Mouse (Mus musculus): ENCODE measurements around the gene Ccdc148.

Gene Ccdc148

DNA sequence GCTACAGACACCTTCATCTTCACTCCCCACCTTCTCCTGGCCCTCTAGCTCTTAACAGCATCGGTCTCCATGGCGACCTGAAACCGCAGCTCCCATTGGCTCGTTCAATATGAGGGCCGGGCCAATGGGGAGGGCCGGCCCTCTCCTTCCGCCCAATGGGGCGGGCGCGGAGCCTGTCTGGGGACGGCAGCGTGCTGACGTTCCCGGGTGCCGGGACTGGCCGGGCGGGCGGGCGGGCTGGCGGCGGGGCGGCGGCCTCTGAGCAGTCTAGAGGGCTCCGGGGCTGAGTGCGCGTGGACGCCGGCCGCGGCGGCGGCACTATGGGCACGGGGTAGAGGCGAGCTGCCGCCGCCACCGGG is at the start of gene Ccdc148, which contains the start of gene Pkp4:
TSS of gene Ccdc148 (minus strand) at position 79 of the 359 bp plus-strand sequence.
TSS of gene Pkp4 (plus strand) at position 246 of the 359 bp plus-strand sequence.
- peak; percentile 83 for DNase-seq (ENCODE audit: extremely low spot score, low read depth, low spot score)

DNA sequence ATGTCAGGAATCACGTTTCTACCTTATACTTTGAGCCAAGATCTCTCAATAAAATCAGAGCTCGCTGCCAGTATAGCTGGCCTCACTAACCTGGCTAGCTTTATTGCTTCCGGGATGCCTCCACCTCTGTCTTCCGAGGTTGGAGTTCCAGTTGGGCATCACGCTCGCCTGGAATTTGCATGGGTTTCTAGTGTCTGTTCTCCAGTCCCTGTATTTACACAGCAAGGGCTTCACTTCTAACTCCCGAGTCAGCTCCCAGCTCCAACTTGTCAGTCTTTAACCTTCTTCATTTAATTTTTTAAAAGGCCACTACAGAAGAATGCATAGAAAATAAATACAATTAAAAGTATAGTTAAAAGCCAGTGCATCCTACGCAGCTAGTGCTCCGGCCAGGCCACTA is 47.8 kb upstream of the Ccdc148 start:
- DNase-seq (ENCODE audit: extremely low spot score, low read depth, low spot score), result no peak

DNA sequence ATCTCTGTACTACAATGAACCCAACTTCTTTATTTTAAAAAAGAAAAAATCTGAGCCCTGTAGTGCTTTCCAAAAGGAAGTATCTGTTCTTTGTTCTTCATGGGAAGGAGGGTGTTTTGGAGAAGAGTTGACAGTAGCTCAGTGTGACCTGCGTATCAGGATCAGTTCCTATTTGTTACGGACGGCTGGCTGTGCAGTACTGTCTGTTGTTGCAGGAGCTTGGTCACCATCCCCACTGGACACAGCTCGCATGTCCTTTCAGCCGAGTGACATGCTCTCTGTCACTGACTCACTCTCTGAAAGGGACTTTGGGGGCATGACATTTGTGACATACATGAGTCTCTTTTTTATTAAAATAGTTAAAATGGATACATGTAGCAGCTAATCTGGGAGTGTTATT is 47.2 kb upstream of the Ccdc148 start:
- DNase-seq (ENCODE audit: extremely low spot score, low read depth, low spot score), result no peak

DNA sequence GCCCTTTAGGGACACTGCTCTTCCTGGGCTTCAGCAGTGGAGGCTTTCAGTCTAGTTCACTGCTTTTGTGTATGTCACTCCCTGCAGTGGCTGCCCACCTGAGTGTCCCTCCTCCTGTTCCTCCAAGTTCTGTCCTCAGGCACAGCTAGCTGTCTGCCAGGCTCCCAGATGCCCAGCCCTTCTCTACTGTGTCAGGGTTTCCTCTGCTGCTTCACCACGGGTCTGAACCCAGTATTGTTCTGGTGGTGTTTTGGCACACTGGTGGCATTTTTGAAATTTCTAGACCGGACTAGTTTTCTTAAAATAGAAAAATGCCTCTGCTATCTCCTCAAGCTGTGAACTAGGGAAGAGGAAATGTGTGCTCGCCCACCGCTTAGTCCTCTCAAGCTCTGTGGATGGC is 46.8 kb upstream of the Ccdc148 start:
- no peak for DNase-seq (ENCODE audit: extremely low spot score, low read depth, low spot score)

DNA sequence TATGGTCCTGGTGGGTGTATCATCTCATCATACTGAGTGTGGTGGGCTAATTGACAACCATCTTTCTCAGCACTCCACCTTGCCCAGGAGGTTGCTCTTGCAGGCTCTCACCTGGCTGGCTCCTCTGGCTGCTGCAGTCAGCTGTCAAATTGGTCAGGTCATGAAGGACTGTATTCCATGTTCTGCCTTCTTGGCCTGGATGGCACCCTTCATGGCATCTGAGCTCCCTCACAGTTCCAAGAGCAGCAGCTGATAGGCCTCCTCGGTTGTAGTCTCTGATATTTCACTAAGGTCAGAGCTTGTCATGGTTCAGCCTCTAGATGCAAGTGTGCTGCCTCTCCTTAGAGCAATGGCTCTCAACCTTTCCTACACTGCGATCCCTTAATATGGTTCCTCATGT is 45.7 kb upstream of the Ccdc148 start:
- no peak for DNase-seq (ENCODE audit: extremely low spot score, low read depth, low spot score)

DNA sequence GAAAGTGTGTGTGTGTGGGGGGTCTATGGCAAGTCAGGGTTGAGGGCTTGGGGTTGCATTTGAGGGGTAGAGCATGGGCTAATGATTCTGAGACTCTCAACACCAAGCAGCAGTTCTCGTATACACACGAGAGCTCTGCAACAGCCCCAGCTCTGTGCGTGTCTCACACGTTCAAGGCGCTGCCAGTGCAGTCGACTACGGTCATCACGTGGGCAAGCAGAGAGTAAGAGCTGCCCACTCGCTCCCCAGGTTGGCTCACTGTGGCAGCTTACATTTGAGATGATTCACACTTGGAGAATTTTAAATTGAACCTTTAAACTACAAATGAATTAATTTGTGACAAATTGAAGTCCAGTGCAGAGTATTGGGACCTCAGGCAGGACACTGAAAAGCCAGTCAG is 44.6 kb upstream of the Ccdc148 start:
- no peak for DNase-seq (ENCODE audit: extremely low spot score, low read depth, low spot score)

DNA sequence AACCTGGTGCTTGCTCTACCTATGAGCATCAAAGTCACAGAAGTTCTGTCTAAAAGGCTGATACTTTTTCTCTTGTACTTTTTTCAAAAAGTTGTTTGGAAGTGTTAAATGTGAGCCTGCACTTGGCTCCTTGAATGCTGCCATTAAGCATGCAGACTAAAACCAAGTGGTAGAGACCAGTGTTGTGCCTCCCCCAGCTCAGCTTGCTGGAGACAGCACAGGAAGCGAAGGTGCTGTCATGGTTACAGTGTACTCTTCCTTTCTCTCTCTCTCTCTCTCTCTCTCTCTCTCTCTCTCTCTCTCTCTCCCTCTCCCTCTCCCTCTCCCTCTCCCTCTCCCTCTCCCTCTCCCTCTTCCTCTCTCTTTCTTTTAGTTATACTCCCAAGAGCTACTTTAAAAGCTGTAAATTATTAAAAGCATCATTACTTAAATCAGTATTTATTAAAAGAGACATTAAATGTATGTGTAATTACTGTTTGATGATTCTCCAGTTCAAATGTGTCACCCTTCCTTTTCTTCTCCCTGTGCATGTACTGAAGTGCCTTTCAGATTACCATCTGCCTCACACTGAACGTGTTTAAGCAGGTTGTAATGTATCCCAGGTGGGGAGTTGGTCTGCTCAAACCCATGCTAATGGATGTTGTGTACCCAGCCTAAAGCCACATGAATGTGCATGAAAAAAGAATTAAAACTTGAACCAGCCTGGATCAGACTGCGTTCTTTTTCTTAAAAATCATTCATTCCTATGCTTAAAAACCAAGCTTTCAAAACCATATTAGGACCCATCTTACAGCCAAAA is 43.3 kb upstream of the Ccdc148 start:
- peak; percentile 10 for DNase-seq (ENCODE audit: extremely low spot score, low read depth, low spot score)

DNA sequence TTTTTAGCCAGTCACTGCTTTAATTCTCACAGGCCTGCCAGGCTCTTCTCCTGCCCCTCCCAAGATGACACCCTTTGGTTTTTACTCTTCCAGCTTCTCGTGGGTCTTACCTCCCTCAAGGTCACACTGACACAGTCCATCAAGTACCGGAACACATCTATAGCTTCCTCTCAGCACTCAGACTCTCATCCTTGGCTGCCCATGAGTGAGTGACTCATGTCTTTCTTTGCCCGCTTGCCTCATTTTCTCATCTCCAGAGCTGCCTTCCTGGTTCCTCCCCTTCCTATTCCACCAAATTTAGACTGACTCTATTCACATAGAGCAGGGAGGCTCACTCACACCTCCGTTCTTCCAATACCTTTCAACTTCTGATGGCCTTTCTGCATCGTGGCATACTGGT is 42.4 kb upstream of the Ccdc148 start:
- DNase-seq (ENCODE audit: extremely low spot score, low read depth, low spot score), result no peak

DNA sequence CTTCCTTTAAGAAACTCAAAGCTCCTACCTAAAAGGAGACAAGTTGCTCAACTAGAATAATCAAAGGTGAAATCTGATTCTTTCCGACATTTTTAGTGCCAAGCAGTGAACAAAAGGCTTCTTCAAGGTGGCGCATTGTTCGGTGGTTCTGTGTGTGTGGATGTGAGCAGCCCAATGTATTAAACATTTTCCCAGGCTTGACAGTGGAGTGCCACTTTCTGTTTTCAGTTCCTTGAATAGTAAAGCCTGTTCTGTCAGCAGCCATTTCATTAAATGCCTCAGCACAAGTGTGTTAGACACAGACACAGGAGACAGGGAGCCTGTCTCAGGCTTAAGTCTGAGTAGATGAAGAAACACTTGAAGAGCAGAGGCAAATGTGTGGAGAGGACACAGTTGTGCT is 40.0 kb upstream of the Ccdc148 start:
- DNase-seq (ENCODE audit: extremely low spot score, low read depth, low spot score), result no peak

DNA sequence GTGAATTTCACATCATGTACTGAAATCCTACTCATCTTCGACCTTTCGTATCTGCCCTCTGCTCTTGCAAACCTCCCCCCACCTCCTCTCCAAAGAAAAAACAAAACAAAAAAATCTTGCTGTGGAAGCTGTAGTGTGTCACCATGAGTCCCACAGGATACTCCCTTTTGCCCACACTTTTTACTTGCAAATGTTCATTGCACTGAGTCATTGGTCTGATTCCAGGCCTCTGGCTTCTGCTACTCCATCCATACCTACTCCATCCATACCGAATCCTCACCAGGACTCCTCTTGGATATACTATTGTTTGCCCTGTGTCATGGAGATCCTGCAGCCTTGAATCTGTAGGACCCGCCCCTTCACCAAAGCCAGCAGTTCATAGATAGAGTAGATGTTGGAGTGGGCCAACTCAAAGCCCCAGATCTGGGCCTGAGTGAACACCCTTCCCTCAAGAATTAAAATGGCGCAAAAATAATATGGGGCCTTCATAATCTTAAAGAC is 39.0 kb upstream of the Ccdc148 start:
- no peak for DNase-seq (ENCODE audit: extremely low spot score, low read depth, low spot score)

DNA sequence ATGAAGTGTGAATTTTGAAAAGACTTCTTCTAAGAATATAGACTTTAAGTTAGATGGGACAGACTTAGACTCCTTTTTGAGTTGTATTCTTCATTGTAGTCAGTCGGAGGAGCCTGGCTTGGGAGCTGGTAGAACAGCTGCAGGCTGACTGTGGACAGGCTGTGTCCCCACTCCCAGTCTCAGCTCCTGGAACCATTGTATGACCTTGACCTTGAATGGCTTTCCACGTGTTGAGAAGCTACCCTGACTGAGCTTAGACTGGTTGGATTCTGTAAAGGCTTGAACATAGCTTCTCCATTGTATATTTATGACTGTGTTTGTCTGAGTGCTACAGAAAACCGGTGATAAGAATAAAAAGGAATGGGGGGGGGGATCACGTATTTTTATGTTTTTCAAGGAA is 36.7 kb upstream of the Ccdc148 start:
- DNase-seq (ENCODE audit: extremely low spot score, low read depth, low spot score), result no peak

DNA sequence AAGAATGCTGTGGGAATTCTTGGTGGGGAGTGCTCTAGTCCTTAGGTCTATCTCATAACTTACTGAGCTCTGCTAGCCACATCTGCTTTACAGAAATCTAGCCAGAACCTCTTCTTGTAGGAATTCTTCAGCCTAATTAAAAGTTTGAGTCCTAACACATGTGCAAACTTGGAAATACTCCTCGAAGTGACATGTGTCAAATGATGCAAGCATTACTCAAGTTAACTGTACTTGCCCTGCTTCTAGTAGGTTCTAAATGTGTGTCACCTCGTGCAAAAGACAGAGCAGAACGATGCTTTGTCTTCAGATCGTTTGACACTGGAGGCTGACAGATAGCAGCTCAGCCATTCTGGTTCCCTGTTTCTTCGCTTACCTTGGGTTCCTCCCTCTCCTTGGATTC is 32.6 kb upstream of the Ccdc148 start:
- no peak for DNase-seq (ENCODE audit: extremely low spot score, low read depth, low spot score)

DNA sequence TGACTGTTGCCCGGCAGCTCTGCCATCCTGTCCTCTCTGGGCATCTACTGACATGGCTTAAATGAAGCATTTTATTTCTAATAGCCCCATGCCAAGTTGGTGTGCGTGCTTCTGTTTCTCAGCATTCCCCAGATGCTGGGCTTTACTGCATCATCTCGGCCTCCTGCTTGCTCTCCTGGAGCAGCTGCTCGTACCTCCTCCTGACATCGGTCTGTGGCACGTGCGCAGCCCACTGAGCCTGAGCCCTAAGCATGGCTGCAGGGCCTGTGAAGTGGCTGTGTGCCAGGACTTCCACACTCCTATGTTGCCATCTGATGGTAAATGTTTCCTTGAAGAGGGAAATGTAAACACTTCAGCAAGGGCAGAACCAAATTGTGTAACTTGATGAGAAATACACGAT is 31.0 kb upstream of the Ccdc148 start:
- DNase-seq (ENCODE audit: extremely low spot score, low read depth, low spot score), result no peak

DNA sequence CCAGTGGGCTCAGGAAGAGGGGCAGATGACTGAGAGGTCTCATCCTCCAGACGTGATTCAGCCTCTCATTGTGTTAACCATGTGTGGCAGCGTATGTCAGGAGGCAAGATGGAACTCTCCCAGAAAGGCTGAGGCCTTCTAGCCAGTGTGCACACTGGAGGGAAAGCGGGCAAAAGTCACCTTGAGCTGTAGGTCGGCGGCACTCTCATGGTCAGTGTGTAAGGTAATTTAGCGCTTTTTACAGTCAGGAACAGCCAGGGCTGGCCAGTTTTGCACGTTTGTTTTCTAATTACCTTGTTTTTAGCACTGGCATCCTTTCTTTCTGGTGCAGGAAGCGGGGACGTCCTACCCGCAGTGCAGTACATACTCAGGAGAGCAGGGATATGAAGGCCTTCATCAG is 29.7 kb upstream of the Ccdc148 start:
- no peak for DNase-seq (ENCODE audit: extremely low spot score, low read depth, low spot score)

DNA sequence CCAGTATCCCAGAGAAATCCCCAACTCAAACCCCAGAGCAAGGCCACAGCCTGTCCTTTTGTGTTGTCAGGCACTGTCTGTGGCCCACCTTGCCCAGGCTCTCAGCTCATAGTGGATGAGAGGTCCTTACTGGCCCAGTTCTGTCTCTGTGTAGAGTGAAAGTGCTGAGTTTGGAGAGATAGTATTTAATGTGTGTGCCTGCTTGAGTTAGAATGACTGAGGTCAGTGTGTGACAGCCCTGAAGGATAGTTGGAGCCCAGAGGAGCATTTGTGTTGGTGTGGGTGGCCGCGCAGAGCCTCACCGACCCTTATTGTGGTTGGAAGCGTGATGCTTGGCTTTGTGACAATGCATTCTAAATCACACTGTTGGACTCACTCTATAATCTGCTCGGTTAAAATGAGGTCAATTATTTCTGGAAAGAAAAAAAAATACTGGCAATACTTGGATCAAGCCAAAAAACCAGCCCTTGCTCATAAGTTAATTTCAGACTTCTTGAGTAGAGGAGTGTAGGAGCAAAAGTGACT is 29.2 kb upstream of the Ccdc148 start:
- no peak for DNase-seq (ENCODE audit: extremely low spot score, low read depth, low spot score)

DNA sequence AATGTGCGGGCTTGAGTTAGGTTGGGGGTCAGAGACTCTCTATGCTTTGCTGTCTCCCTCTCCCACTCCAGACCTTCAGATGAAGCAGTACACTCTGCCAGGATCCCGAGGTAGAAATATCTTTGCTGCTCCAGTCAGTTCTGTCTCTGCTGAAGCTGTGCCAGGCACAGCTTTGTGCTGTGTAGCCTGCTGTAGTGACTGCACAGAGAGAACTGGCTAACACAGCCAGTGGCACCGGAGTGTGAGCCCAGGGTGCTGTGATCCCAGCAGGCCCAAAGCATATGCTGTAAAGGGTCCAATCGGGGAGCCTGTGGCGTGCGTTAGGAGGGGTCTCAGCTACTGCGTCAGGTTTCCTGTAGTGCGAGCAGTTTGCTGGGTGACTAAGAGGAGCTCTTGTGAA is 27.8 kb upstream of the Ccdc148 start:
- DNase-seq (ENCODE audit: extremely low spot score, low read depth, low spot score), result no peak

DNA sequence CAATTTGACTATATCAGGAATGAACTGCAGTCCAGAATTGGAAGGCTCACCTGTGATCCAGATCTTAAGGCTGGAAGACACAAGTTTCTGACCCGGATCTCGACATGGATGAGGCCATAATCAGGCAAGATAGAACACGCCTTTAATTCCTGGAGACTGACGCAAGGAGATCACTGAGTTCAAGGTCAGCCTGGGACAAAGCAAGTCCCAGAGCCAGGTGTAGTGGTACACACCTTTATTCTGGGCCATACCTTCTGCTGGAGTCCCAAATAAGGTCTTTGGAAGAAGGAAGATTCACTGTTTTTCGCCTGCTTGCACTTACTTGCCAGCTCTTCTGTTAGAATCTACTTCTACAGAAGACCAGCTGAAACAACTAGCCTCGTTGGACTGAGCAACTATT is 26.5 kb upstream of the Ccdc148 start:
- no peak for DNase-seq (ENCODE audit: extremely low spot score, low read depth, low spot score)

DNA sequence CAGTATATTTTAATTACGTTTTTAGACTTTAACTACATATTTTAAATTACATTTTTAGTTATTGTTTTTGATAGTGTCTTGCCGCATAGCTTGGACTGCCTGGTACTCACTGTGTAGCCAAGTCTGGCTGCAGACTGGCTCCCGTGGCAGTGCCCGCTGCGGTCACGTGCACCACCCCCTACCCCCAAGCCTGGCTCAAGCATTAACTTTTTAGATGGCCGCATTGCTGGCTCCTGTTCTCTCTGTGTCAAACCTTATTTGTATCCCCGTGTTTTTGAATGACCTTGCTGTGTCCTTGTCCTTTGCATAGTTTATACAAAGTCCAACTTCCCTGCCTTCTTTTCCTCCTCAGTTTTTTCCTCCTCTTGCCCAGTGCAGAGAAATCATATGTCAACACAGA is 25.6 kb upstream of the Ccdc148 start:
- no peak for DNase-seq (ENCODE audit: extremely low spot score, low read depth, low spot score)

DNA sequence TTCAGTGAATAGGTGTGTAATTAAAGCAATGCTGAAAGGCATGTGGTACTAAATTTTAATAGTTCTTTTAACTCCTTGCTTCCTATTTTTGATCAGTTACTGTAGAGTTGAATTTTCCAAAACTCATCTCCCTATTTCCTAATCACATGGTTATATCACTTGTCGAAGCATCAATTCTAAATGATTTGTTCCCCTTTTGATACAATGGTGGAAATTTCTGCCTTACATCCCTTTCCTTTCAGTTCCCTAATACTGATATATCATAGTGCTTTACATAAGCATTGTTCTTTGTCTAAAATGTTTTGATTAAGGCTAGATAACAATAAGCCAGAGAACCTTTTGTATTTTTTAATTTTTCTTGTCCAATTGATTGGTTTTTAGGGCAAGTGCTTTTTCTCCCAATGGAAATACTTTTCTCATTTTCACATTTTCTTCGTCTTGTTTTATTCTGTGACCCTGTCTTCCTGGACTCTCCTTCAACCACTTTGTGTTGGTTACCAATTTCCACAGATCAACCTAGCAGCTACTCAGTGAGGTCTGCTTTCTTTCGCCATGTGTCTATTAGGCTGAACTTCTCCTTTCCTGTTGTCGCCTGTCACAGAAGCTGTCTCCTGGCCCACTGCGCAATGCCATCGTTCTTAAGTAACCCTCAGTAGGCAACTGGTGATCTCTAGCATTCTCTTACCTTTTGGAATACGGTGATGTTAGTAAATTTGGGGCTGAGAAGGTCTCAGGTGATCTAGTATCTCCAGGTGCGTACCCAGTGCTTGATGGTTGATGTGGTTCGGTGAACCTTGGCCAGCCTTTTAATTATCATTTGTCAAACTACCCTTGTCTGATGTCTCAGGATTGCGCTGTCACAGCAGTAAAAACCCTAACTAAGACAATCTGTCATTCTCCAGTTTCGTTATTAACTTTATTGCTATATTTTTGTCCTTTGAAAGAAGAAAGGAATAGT is 23.9 kb upstream of the Ccdc148 start:
- no peak for DNase-seq (ENCODE audit: extremely low spot score, low read depth, low spot score)

DNA sequence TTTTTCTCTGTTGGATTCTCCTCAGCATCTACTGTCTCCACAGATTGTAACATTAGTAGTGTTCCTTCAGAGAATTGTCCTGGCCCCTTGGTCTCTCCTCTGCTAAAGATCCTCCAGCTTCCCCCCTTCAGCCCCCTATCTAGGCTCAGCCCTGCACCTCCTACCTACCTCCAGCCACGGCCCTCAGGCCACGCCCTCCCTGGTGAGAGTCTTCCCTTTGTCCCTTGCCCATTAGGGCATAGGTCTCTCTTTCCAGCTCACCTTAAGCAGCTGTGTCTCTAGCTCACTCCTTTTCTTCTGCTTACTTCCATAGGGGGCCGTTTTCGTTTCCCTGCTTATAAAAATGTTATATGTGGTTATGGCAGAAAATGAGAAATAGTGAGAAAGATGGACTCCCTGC is 23.1 kb upstream of the Ccdc148 start:
- DNase-seq (ENCODE audit: extremely low spot score, low read depth, low spot score), result no peak

DNA sequence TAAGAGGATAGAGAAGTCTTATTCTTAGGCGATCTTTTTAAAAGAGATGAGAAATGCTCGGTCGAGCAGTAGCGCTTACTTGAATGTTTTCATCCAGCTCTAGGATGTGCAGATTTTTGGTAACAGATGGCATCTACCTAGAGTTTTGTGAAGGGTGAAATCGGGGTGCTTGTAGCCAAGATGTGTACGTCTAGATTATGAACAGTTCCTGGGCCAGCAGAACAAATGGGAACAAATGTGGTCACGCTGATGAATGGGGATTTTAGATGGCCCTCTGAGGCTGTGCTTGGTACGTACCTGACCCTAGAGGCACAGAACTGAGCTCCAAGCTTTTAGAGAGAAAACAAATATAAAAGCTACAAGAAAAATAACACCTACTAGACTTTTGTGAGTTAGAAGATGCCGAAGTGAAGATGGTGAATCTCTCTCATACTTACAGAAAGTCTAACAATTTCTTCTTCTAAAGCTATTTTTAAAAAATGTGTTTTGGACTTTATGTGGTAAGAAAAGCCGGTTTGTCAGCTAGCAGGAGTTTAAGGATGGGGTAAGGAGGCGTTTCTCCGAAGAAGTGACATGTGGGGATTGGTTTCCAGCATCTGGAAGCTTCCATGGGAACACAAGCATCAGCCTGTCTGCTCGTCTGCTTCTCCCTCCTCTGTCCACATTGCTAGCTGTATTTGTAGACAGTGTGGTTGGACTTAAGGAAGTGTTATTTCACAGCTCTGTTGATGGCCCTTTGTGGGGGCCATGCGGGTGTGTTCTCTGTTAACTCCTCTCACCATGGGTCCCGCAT is 21.0 kb upstream of the Ccdc148 start:
- DNase-seq (ENCODE audit: extremely low spot score, low read depth, low spot score), result no peak

Measured in hindlimb bud, embryonic 11.5 days (tissue).